Mouse (Mus musculus): Measurements from ENCODE around the gene Cyfip2. TPM values are rescaled to one million over a fixed set of nuclear protein-coding genes. Genes with fewer than 3 reads are reported as not detected.
"Not testable (repeated sequence)": the region's sequence is repeated elsewhere in the genome, so short reads cannot be mapped to it uniquely, and the experiment has no call there.

The Cyfip2 gene
- polyA plus RNA-seq, 1 experiment: 85.4 TPM

DNA sequence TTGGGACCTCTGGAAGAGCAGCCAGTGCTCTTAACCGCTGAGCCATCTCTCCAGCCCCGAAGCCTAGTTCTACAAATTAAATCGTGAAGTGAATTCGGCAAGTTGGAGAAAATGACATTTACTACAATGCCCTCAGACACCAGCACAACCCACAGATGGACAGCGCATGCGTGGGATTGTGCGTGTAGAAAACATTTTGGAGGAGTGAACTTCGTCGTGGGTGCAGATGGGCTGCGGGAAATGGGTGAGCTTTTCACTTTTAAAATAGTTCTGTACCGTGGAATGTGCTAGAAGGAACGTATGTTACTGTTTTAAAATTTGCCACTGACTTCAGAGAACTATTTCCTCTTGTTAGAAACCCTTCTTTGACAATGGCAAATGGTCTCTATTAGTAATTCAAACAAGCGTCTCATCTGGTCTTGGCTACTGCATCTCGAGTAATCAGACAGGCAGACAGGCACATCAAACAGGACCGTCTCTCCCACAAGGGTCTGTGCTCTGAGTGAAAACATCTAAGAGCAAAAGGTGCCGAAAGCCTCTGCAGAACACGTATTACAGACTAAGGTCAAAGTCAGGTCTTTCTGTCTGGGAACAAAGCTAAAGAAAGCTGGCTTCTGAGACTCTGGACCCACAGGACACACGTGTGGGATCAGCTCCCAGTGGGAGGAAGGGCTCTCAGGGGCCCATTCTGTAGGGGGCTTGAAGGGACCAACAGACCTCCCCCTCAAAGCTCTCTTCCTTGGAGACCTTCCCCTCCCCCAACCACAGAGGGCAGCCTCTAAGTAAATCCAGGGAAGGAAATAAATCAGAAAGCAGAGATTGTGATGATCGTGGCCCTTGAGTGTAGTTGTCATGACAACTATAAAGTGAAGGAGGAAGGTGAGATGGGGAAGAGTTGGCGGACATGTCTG is 110.8 kb downstream of the Cyfip2 start:
- no peak for DNase-seq
- Histone ChIP-seq H3K27ac (ENCODE audit: control insufficient read depth, insufficient read depth, low read length) (no peak overlapping the region), H3K36me3 (ENCODE audit: control insufficient read depth, insufficient read depth, low read length) (peaks cover 88% of the 10 kb centered on the region), H3K4me3 (ENCODE audit: control insufficient read depth, insufficient read depth, low read length) (no peak overlapping the region), H3K4me1 (replicated peaks; ENCODE audit: control insufficient read depth, insufficient read depth, low read length) (no peaks in the 10 kb centered on the region), H3K27me3 (ENCODE audit: control insufficient read depth, insufficient read depth, low read length) (no peaks in the 10 kb centered on the region)
- 93% methylated on average over 20 of the region's 20 CpGs for WGBS
- TF ChIP-seq POLR2A (IDR thresholded peaks at IDR 0.05; ENCODE audit: control insufficient read depth, extremely low read depth, insufficient read depth, low read length, poor library complexity) (no peak), CTCF (IDR thresholded peaks at IDR 0.05; ENCODE audit: borderline replicate concordance, control insufficient read depth, extremely low read depth, insufficient read depth, low read length, poor library complexity) (no peak)

DNA sequence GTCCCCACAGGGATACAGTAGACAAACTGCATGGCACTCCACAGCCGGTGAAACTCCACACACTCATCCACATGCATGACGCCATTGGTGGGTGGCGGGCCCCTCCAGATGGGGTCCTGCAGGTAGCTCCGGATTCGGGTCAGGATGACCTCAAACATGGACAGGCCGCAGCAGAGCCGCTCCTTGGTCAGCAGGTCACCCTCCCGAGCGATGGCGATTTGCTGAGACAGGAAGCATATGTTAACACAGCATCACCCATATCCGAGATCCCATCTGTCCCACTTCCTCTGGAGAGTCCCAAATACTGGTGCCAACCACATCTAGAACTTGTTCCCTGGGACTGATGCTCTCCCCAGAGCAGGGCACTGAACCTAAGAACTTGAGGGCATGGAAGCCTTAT is 112.0 kb downstream of the Cyfip2 start:
- 96% methylated on average over 11 of the region's 11 CpGs for WGBS
- Histone ChIP-seq H3K36me3 (ENCODE audit: control insufficient read depth, insufficient read depth, low read length) (peaks cover 88% of the 10 kb centered on the region), H3K4me3 (ENCODE audit: control insufficient read depth, insufficient read depth, low read length) (no peak overlapping the region), H3K27me3 (ENCODE audit: control insufficient read depth, insufficient read depth, low read length) (no peaks in the 10 kb centered on the region), H3K4me1 (replicated peaks; ENCODE audit: control insufficient read depth, insufficient read depth, low read length) (no peaks in the 10 kb centered on the region), H3K27ac (ENCODE audit: control insufficient read depth, insufficient read depth, low read length) (no peak overlapping the region)
- DNase-seq: no peak
- TF ChIP-seq POLR2A (IDR thresholded peaks at IDR 0.05; ENCODE audit: control insufficient read depth, extremely low read depth, insufficient read depth, low read length, poor library complexity) (no peak), CTCF (IDR thresholded peaks at IDR 0.05; ENCODE audit: borderline replicate concordance, control insufficient read depth, extremely low read depth, insufficient read depth, low read length, poor library complexity) (no peak)

DNA sequence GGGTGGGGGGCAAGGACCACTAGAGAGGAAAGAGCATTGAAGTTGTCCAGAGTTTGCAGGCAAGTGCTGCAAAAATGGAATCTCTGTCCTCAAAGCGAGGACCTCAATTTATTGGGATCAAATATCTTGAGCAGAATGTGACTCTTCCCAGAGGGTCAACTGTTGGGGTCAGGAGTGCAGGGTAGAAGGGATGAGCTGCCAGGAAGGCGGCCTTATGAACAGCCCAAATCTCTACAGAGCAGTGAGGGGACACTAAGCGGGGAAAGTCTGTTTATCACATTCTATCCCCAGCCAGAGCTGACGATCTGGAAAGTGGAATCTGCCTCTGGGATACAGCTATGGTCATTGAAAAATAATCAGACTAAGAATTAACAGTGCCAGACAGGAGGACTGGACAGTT is 118.5 kb downstream of the Cyfip2 start:
- DNase-seq: no peak
- 98% methylated on average over 4 of the region's 4 CpGs for WGBS
- Histone ChIP-seq H3K27ac (ENCODE audit: control insufficient read depth, insufficient read depth, low read length) (no peak overlapping the region), H3K27me3 (ENCODE audit: control insufficient read depth, insufficient read depth, low read length) (no peaks in the 10 kb centered on the region), H3K4me3 (ENCODE audit: control insufficient read depth, insufficient read depth, low read length) (no peak overlapping the region), H3K36me3 (ENCODE audit: control insufficient read depth, insufficient read depth, low read length) (peaks cover 45% of the 10 kb centered on the region), H3K4me1 (replicated peaks; ENCODE audit: control insufficient read depth, insufficient read depth, low read length) (no peaks in the 10 kb centered on the region)
- TF ChIP-seq CTCF (IDR thresholded peaks at IDR 0.05; ENCODE audit: borderline replicate concordance, control insufficient read depth, extremely low read depth, insufficient read depth, low read length, poor library complexity) (no peak), POLR2A (IDR thresholded peaks at IDR 0.05; ENCODE audit: control insufficient read depth, extremely low read depth, insufficient read depth, low read length, poor library complexity) (no peak)

DNA sequence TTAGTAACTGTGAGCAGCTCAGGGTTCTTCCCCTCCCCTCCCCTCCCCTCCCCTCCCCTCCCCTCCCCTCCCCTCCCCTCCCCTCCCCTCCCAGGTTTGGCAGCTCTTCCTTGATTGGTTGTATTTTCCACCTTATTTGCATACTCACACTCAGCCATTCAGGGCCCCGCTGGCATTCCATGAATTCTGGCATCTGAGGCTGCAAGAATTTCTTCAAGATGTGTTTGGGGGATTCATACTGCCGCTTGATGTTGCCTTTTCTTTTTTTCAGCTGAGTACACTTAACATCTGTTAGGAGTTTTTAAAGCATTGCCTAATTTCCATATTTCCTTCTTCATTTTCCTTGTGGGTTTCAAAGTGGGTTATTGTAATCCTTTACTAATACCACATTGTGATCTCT is 124.4 kb downstream of the Cyfip2 start:
- Histone ChIP-seq H3K4me1 (replicated peaks; ENCODE audit: control insufficient read depth, insufficient read depth, low read length) (no peaks in the 10 kb centered on the region), H3K36me3 (ENCODE audit: control insufficient read depth, insufficient read depth, low read length) (no peaks in the 10 kb centered on the region), H3K27me3 (ENCODE audit: control insufficient read depth, insufficient read depth, low read length) (no peaks in the 10 kb centered on the region), H3K27ac (ENCODE audit: control insufficient read depth, insufficient read depth, low read length) (no peak overlapping the region), H3K4me3 (ENCODE audit: control insufficient read depth, insufficient read depth, low read length) (no peak overlapping the region)
- no peak for DNase-seq
- TF ChIP-seq CTCF (IDR thresholded peaks at IDR 0.05; ENCODE audit: borderline replicate concordance, control insufficient read depth, extremely low read depth, insufficient read depth, low read length, poor library complexity) (no peak), POLR2A (IDR thresholded peaks at IDR 0.05; ENCODE audit: control insufficient read depth, extremely low read depth, insufficient read depth, low read length, poor library complexity) (no peak)
- WGBS: 93% methylated on average over 2 of the region's 2 CpGs

DNA sequence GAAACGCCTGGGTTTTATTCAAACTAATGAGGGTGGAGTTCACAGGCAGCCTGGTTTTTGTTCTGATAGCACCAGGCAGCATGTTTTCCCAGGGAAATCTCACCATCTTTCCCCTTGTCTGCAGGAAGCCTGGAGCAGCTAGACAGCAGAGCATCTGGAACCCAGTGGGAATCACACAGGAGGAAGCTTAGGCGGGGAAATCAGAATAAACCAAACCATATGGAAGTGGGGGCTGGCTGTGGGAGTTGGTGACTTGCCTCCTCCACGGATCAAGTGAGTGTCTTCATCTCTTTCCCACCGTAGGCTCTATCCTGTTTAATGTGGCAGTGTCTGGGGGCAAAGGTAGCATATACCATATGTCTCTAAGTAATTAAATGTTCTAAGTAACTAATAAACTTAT is 127.2 kb downstream of the Cyfip2 start:
- no peaks in the 10 kb centered on the region for H3K36me3 ChIP-seq (ENCODE audit: control insufficient read depth, insufficient read depth, low read length)
- WGBS: 54% methylated on average over 4 of the region's 4 CpGs
- no peak for DNase-seq
- H3K4me1 ChIP-seq (replicated peaks; ENCODE audit: control insufficient read depth, insufficient read depth, low read length): no peaks in the 10 kb centered on the region
- no peak overlapping the region for H3K4me3 ChIP-seq (ENCODE audit: control insufficient read depth, insufficient read depth, low read length)
- TF ChIP-seq CTCF (IDR thresholded peaks at IDR 0.05; ENCODE audit: borderline replicate concordance, control insufficient read depth, extremely low read depth, insufficient read depth, low read length, poor library complexity): no peak
- no peak for TF ChIP-seq POLR2A (IDR thresholded peaks at IDR 0.05; ENCODE audit: control insufficient read depth, extremely low read depth, insufficient read depth, low read length, poor library complexity)
- no peak overlapping the region for H3K27ac ChIP-seq (ENCODE audit: control insufficient read depth, insufficient read depth, low read length)
- H3K27me3 ChIP-seq (ENCODE audit: control insufficient read depth, insufficient read depth, low read length): no peaks in the 10 kb centered on the region

DNA sequence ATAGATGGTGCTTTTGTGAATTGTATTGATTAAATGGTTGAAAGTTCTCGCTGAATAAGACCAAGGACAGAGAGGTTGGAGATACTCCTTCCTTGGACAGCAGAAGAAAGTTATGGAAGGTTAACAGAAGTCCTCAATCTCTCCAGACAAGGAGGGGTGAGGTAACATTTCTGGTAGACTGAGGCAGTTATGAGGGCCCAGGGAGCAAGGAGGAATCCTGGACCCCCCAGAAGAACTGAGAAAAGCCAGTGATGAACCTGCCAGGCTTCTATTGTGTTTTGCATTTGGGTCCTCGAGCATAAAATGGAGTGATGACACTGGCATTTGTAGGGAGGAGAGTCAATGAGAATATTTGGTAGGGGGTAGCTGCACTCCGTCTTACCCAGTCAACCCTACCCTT is 127.7 kb downstream of the Cyfip2 start:
- DNase-seq: no peak
- no peaks in the 10 kb centered on the region for H3K4me1 ChIP-seq (replicated peaks; ENCODE audit: control insufficient read depth, insufficient read depth, low read length)
- 89% methylated on average over 3 of the region's 3 CpGs for whole genome bisulfite sequencing
- TF ChIP-seq POLR2A (IDR thresholded peaks at IDR 0.05; ENCODE audit: control insufficient read depth, extremely low read depth, insufficient read depth, low read length, poor library complexity) (no peak), CTCF (IDR thresholded peaks at IDR 0.05; ENCODE audit: borderline replicate concordance, control insufficient read depth, extremely low read depth, insufficient read depth, low read length, poor library complexity) (no peak)
- H3K36me3 ChIP-seq (ENCODE audit: control insufficient read depth, insufficient read depth, low read length): no peaks in the 10 kb centered on the region
- H3K27ac ChIP-seq (ENCODE audit: control insufficient read depth, insufficient read depth, low read length): no peak overlapping the region
- no peak overlapping the region for H3K4me3 ChIP-seq (ENCODE audit: control insufficient read depth, insufficient read depth, low read length)
- H3K27me3 ChIP-seq (ENCODE audit: control insufficient read depth, insufficient read depth, low read length): no peaks in the 10 kb centered on the region

DNA sequence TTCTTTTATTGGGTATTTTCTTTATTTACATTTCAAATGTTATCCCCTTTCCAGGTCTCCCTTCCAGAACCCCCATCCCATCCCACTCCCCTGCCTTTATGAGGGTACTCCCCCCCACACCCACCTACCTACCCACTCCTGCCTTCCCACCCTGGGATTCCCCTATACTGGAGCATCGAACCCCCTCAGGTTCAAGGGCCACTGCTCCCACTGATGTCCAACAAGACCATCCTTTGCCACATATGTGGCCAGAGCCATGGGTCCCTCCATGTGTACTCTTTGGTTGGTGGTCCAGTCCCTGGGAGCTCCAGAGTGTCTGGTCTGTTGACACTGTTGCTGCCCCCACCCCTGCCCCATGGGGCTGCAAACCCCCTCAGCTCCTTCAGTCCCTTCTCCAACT is 130.6 kb downstream of the Cyfip2 start:
- H3K27me3 ChIP-seq (ENCODE audit: control insufficient read depth, insufficient read depth, low read length); H3K36me3 ChIP-seq (ENCODE audit: control insufficient read depth, insufficient read depth, low read length); H3K27ac ChIP-seq (ENCODE audit: control insufficient read depth, insufficient read depth, low read length); H3K4me1 ChIP-seq (replicated peaks; ENCODE audit: control insufficient read depth, insufficient read depth, low read length); H3K4me3 ChIP-seq (ENCODE audit: control insufficient read depth, insufficient read depth, low read length); DNase-seq: not testable (repeated sequence)
- 97% methylated on average over 1 of the region's 1 CpGs for WGBS
